Mouse (Mus musculus): ENCODE measurements around the gene Mybphl.
A peak's percentile ranks its signal among the peaks of the same experiment; 100 is the strongest.

Mybphl gene

GRCm38 (mm10) chr3:108411026-108411753 lies 46.5 kb downstream of the Mybphl start:
- no peak for DNase-seq

DNA sequence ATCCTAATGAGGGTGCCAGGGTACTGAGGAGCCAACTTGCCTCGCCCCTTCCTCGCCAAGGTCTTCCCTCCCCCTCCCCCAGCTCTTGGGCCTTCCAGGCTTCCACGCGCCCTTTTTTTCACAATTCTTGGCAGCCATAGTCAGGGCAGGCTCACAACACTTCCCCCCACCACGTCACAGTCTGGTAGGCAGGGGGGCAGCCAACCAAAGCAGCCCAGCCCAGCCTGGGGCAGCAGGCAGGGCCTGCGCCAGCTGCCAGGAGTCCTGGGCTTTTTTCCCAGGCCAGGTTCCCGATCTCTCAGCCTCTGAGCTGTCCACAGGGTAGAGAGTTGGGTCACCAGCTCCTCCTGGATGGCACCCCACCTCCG lies 47.0 kb downstream of the Mybphl start:
- DNase-seq, result peak; percentile 64

DNA sequence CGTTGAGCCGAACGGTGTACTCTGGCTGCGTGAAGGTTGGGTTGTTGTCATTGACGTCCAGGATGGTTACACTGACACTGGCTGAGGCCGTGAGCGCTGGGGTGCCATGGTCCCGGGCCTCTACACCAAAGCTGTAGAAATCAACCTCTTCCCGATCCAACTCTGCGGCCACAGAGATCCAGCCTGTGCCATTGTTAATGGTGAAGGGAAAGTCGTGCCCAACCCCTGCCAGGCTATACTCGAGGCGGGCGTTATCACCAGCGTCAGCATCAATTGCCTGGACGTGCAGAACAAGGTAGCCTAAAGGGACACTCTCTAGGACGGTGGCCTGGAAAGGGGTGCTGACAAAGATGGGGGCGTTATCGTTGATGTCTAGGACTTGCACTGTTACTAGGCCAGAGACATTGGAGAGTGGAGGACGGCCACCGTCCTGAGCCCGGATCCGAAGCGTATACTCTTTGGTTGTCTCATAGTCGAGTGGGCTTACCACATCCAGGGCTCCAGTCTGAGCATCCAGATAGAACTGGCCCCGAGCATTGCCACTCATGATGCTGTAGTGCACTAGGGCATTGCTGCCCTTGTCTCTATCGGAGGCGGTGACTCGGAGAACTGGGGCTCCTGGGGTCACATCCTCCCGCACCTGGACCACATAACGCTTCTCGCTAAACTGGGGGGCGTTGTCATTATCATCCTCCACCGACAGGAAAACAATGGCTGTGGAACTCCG lies 49.1 kb downstream of the Mybphl start:
- DNase-seq, result no peak

DNA sequence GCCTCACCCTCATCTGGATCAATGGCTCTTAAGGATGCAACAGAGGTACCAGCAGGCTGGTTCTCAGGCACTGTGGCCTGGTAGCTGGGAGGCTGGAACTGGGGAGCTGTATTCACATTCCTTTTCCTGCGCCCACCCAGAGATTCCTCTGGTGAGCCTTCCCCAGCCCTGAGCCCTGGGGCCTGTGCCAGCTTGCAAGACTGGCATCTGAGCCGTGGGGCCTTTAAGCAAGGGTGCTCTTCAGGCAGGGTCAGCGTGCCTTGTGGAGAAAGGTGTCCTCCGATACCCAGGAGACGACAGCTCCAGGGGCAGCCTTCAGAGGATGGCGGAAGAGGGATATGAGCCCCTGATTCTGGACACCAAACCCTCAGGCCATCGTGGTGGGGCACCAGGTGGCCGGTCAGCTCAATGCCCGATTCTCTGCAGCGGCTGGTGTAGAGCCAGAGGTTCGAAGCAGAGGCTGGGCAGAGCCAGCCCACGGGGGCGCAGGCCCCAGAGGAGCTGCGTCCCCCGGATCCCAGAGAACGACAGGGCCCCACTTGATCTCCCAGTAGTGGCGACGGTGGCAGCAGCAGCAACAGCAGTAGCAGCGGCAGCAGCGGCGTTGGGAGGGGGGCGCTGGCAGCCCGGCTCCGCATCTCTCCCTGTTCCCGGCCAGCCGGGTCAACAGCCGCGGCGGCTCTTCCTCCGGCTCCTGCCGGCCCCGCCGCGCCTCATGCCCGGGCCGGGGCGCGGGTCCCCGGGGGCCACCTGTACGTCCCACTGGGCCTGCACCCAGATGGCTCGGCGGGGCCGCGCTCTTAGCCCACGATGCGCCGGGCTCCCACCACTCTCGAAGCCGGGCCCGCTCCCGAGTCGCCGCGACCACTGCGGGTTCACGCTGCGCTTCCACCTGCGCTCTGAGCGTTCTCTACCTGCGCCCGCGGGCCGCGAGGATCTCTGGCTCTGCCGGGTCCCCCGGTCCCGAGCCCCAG lies 50.4 kb downstream of the Mybphl start, which contains the start of gene Celsr2:
Gene Celsr2 (minus strand): TSS at position 696 of the 974 bp plus-strand sequence.
- no peak for DNase-seq

- peak; percentile 87 for DNase-seq
These were observed 51.1 kb downstream of the Mybphl start for GRCm38 (mm10) chr3:108415831-108416223.

GRCm38 (mm10) chr3:108423006-108423405 lies 58.3 kb downstream of the Mybphl start:
- peak; percentile 59 for DNase-seq

- DNase-seq, result peak; percentile 68
These were observed 59.4 kb downstream of the Mybphl start for GRCm38 (mm10) chr3:108423844-108424801.

- no peak for DNase-seq
These were observed 60.4 kb downstream of the Mybphl start for GRCm38 (mm10) chr3:108424944-108425623.

DNA sequence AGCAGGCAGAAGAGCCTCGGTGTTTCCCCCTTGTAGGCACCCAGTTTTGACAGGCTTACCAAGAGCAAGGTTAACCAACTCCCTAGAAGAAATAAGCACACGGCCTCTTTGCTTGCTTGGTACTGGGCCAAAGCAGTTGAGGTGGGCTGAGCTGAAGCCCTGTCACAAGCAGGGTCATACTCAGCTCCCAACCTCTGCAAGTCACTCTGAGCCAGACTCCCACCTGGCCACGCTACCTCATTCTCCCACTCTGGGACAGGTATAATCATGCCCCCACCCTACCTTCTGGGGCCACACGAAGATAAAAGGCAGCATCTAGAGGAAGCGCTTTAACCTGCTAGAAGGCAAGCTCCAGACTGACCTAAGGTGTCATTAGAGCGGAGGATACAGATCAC lies 60.9 kb downstream of the Mybphl start:
- no peak for DNase-seq

All from layer of hippocampus, adult 9-11 months (tissue).